Mouse (Mus musculus) intestine, embryonic 15.5 days (tissue): ENCODE measurements around the gene Gtf3a. TPM values are rescaled to one million over a fixed set of nuclear protein-coding genes. Genes with fewer than 3 reads are reported as not detected.
A peak's percentile ranks its signal among the peaks of the same experiment; 100 is the strongest.
"Not testable (repeated sequence)": the region's sequence is repeated elsewhere in the genome, so short reads cannot be mapped to it uniquely, and the experiment has no call there.

Source experiments
- ATAC-seq: fragments of 200-750 bp; cut with Nextera tagmentation; 2 replicates; pipeline ENCODE4 v1.8.0; 2017; ENCODE audit warnings: moderate TSS enrichment, moderate library complexity
- H3K27ac ChIP-seq: fragments of 300-500 bp; sonication (generic); 2 replicates; pipeline ENCODE4 v1.5.1; 2015; ENCODE audit warnings: mild to moderate bottlenecking, inconsistent platforms
- H3K27me3 ChIP-seq: fragments of 300-500 bp; sonication (generic); replicated peaks from 2 replicates; pipeline ENCODE4 v1.6.1; 2015; ENCODE audit warnings: inconsistent platforms
- H3K36me3 ChIP-seq: fragments of 300-500 bp; sonication (generic); 2 replicates; pipeline ENCODE4 v1.6.1; 2015; ENCODE audit warnings: inconsistent platforms
- H3K4me1 ChIP-seq: fragments of 300-500 bp; sonication (generic); replicated peaks from 2 replicates; pipeline ENCODE4 v1.6.1; 2015; ENCODE audit warnings: inconsistent platforms
- H3K4me2 ChIP-seq: fragments of 300-500 bp; sonication (generic); replicated peaks from 2 replicates; pipeline ENCODE4 v1.6.1; 2015; ENCODE audit warnings: mild to moderate bottlenecking, inconsistent platforms
- H3K4me3 ChIP-seq: fragments of 300-500 bp; sonication (generic); replicated peaks from 2 replicates; pipeline ENCODE4 v1.5.1; 2015; ENCODE audit warnings: inconsistent platforms
- H3K9ac ChIP-seq: fragments of 300-500 bp; sonication (generic); 2 replicates; pipeline ENCODE4 v1.6.1; 2015; ENCODE audit warnings: inconsistent platforms
- H3K9me3 ChIP-seq: fragments of 300-500 bp; sonication (generic); 2 replicates; pipeline ENCODE4 v1.6.1; 2016; ENCODE audit warnings: inconsistent platforms
- WGBS: fragments of 180-500 bp; shearing (Covaris S2); methylation state at CpG from one replicate; pipeline ENCODE4 v1.1.7; 2015; 5-methylcytosine and 5-hydroxymethylcytosine counted together
- polyA plus RNA-seq: library from polyadenylated mRNA; unstranded; fragments of >200 nt; fragmentation: Nextera tagmentation; extraction: Ambion mirVana; gene quantifications from 2 replicates; pipeline ENCODE4 v1.2.1, GENCODE M21; 2015

The Gtf3a gene
- polyA plus RNA-seq, 1 experiment from 2014 or later, result 132 TPM

DNA sequence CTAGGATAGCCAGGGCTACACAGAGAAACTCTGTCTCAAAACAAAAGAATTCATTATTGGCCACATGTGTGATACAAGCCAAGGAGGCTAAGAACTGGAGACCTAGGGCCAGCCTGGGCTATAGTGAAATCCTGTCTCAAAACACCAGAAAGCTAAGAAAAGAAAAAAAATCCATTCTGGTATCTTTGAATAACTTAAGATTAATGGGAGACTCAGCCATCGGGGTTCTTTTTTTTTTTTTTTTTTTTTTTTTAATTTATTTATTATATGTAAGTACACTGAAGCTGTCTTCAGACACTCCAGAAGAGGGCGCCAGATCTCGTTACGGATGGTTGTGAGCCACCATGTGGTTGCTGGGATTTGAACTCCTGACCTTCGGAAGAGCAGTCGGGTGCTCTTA, 31.1 kb upstream of the Gtf3a start:
- not testable (repeated sequence) for H3K9ac ChIP-seq, H3K4me3 ChIP-seq, H3K9me3 ChIP-seq, H3K27me3 ChIP-seq, H3K27ac ChIP-seq, ATAC-seq, H3K36me3 ChIP-seq, H3K4me2 ChIP-seq
- H3K4me1 ChIP-seq, result 0 out of 2 replicates have a peak, but pooled peaks cover 13% of the 10 kb centered on the region
- 82% methylated on average over 6 of the region's 6 CpGs for WGBS

DNA sequence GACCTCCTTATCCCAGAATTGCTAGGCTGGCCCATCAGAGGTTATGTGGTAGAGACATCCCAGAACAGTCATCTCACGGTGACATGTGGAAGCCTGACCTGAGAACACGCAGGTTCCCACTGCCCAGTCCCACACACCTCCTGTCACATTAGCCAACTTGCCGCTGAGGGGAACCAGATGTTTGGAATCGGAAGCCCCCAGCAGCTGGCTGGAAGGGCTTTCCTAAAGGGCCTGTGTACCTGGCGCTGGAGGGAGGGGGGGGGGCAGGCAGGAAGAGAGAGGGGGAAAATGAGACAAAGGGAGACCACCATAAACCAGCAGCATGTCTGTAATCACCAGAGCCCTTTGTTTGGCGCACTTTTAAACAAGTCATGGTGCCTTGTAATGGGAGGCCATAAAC, 28.6 kb upstream of the Gtf3a start:
- WGBS, result 18% methylated on average over 6 of the region's 6 CpGs
- no peaks in the 10 kb centered on the region for H3K36me3 ChIP-seq
- H3K4me3 ChIP-seq, result peak overlapping the region; percentile 22
- no peak overlapping the region for H3K27ac ChIP-seq
- no peak overlapping the region for H3K9ac ChIP-seq
- H3K4me2 ChIP-seq, result peak overlapping the region; percentile 64
- H3K4me1 ChIP-seq, result 0 out of 2 replicates have a peak, but pooled peaks cover 6% of the 10 kb centered on the region
- ATAC-seq, result no peak; the same call in 1 of the 2 replicates
- no peaks in the 10 kb centered on the region for H3K27me3 ChIP-seq
- H3K9me3 ChIP-seq, result no peaks in the 10 kb centered on the region

DNA sequence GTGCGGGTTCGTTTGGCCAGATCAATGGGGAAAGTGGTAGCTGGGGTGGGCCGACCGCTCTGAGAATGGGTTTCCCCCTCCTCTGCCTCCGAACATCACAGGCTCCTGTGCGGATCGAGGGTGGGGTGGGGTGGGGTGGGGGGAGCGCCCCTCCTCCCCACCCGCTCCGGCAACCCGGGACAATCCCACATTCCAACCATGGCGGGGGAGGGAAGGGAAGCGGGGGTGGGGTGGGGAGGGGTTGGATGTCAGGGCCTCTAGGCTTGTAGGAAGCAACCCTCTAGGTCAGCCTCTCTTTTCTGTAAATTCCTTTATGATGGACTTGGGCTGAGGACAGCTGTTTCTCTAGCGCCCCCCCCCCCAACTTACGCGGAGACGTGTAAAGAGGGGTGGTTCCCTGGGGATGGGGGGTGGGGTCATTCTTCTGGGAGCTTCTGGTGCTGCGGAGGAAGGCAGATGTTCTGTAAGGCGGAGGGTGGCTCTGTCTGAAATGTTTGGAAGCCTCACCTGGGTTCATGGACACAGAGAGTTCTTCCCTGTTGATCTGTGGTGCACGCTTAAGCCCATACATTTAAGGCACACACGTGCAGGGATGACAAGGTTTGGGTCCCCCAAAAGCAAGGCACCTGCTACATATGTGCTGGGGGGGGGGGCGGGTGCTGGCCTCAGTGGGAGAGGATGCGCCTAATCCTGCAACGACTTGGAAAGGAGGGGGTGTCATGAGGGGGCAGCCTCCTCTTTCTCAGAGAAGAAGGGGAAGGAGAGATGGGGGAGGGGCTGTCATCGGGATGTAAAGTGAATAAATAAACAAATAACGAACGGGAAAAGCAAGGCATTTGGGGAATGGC, 27.9 kb upstream of the Gtf3a start:
- peak; percentile 57 for ATAC-seq
- no peaks in the 10 kb centered on the region for H3K36me3 ChIP-seq
- H3K4me2 ChIP-seq, result peak overlapping the region; percentile 64
- H3K4me3 ChIP-seq, result peak overlapping the region; percentile 22
- no peak overlapping the region for H3K27ac ChIP-seq
- 0 out of 2 replicates have a peak, but pooled peaks cover 6% of the 10 kb centered on the region for H3K4me1 ChIP-seq
- H3K9ac ChIP-seq, result no peak overlapping the region
- H3K27me3 ChIP-seq, result no peaks in the 10 kb centered on the region
- 3% methylated on average over 27 of the region's 27 CpGs for WGBS
- H3K9me3 ChIP-seq, result no peaks in the 10 kb centered on the region

DNA sequence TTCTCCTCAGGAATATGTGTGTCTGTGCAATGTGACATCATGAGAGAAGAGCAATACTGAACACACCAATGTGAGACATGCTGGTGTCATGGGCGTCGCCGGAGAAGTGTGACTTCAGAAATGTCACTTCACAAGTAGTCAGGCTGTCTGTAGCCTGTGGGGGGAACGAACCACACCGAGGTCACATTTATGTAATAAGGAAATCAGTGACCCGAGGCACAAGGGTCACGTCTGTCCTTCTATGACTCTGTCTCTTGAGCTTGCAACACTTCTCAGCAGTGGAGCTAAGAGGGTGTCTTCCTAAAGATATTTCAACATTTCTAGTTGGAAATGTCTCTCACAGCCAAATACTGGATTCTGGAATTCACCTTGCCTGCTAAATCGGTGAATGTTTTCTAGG, 27.2 kb upstream of the Gtf3a start:
- Histone ChIP-seq H3K9me3 (no peaks in the 10 kb centered on the region), H3K4me3 (no peak overlapping the region), H3K36me3 (no peaks in the 10 kb centered on the region), H3K9ac (no peak overlapping the region), H3K4me1 (0 out of 2 replicates have a peak, but pooled peaks cover 6% of the 10 kb centered on the region), H3K27me3 (no peaks in the 10 kb centered on the region), H3K4me2 (no peak overlapping the region), H3K27ac (no peak overlapping the region)
- no peak for ATAC-seq
- 52% methylated on average over 8 of the region's 8 CpGs for WGBS

GRCm38 (mm10) chr5:146923547-146923946, 24.9 kb upstream of the Gtf3a start:
- H3K9ac ChIP-seq, result no peak overlapping the region
- ATAC-seq, result no peak
- no peak overlapping the region for H3K4me2 ChIP-seq
- no peak overlapping the region for H3K27ac ChIP-seq
- no peaks in the 10 kb centered on the region for H3K36me3 ChIP-seq
- 0 out of 2 replicates have a peak, but pooled peaks cover 6% of the 10 kb centered on the region for H3K4me1 ChIP-seq
- WGBS, result 49% methylated on average over 5 of the region's 5 CpGs
- no peaks in the 10 kb centered on the region for H3K9me3 ChIP-seq
- H3K27me3 ChIP-seq, result no peaks in the 10 kb centered on the region
- no peak overlapping the region for H3K4me3 ChIP-seq

- no peak overlapping the region for H3K4me2 ChIP-seq
- H3K9me3 ChIP-seq, result no peaks in the 10 kb centered on the region
- no peak overlapping the region for H3K9ac ChIP-seq
- no peak overlapping the region for H3K27ac ChIP-seq
- H3K4me3 ChIP-seq, result no peak overlapping the region
- H3K36me3 ChIP-seq, result no peaks in the 10 kb centered on the region
- H3K4me1 ChIP-seq, result no peaks in the 10 kb centered on the region
- ATAC-seq, result no peak
- no peaks in the 10 kb centered on the region for H3K27me3 ChIP-seq
- WGBS, result 86% methylated on average over 5 of the region's 5 CpGs
Measured at GRCm38 (mm10) chr5:146926673-146927072, 21.8 kb upstream of the Gtf3a start.

- 78% methylated on average over 7 of the region's 7 CpGs for WGBS
- H3K27ac ChIP-seq, result no peak overlapping the region
Measured at GRCm38 (mm10) chr5:146931422-146931821, 17.0 kb upstream of the Gtf3a start.

DNA sequence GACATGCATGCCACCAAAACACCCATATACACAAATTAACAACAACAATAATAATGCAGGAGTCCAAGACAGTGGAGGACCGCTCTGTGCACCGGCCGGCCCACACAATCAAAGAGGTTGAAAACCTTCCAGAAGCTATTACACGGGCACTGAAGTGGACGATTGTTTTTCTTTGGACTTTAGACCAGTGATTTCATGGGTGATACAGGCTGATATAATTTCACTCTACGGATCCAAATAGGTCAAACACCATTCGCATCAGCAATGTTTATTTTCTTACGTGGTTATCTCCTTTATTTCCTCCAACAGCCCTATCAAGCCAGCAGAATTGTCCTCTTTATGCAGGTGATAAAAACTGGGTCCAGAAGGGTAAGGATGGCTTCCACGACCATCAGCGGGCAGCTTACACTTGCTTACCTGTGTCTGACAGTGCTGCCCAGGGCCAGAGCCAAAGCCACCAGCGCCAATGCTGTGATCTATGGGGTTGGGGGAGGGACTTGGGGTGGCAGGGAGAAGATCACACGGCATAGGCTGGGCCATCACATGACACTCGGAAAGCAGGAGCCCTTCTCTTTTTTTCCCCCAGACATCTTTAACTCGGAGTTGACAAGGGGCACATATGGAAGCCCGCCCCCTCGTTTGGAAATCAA, 16.4 kb upstream of the Gtf3a start:
- H3K27me3 ChIP-seq, result no peaks in the 10 kb centered on the region
- H3K27ac ChIP-seq, result no peak overlapping the region
- no peak overlapping the region for H3K4me3 ChIP-seq
- peak; percentile 56 for ATAC-seq
- WGBS, result 64% methylated on average over 16 of the region's 16 CpGs
- no peak overlapping the region for H3K9ac ChIP-seq
- no peaks in the 10 kb centered on the region for H3K9me3 ChIP-seq
- H3K4me2 ChIP-seq, result no peak overlapping the region
- no peaks in the 10 kb centered on the region for H3K4me1 ChIP-seq
- H3K36me3 ChIP-seq, result no peaks in the 10 kb centered on the region

More at GRCm38 (mm10) chr5:146931422-146931821, 17.0 kb upstream of the Gtf3a start:
- ATAC-seq, result 0 out of 2 replicates have a peak, but pooled peaks have one; percentile 15
- Histone ChIP-seq H3K4me1 (no peaks in the 10 kb centered on the region), H3K27me3 (no peaks in the 10 kb centered on the region), H3K4me2 (no peak overlapping the region), H3K9me3 (no peaks in the 10 kb centered on the region), H3K36me3 (no peaks in the 10 kb centered on the region), H3K9ac (no peak overlapping the region), H3K4me3 (no peak overlapping the region)

DNA sequence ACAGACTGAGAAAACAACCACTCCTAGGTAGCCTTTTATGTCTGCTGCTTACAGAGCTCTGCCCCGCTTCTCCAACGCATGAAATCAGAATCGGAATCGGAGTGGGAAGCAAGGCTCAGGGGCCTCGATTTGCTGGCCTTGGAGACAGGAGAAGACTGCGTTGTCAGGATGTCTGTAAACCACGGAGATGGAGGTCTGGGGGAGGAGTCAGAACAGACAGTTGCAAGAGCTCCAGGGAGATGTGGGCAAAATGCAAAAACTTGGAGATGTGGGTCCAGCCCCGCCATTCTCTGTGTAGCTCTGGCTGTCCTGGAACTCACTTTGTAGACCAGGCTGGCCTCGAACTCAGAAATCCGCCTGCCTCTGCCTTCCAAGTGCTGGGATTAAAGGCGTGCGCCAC, 15.0 kb upstream of the Gtf3a start:
- no peaks in the 10 kb centered on the region for H3K4me1 ChIP-seq
- ATAC-seq, result no peak
- no peaks in the 10 kb centered on the region for H3K27me3 ChIP-seq
- WGBS, result 81% methylated on average over 12 of the region's 12 CpGs
- no peak overlapping the region for H3K4me3 ChIP-seq
- H3K36me3 ChIP-seq, result no peaks in the 10 kb centered on the region
- no peaks in the 10 kb centered on the region for H3K9me3 ChIP-seq
- no peak overlapping the region for H3K4me2 ChIP-seq
- H3K9ac ChIP-seq, result no peak overlapping the region
- no peak overlapping the region for H3K27ac ChIP-seq

- no peaks in the 10 kb centered on the region for H3K4me1 ChIP-seq
- peak; percentile 79 for ATAC-seq
- no peak overlapping the region for H3K9ac ChIP-seq
- H3K9me3 ChIP-seq, result no peaks in the 10 kb centered on the region
- H3K4me3 ChIP-seq, result no peak overlapping the region
- H3K36me3 ChIP-seq, result no peaks in the 10 kb centered on the region
- H3K27ac ChIP-seq, result peak overlapping the region; percentile 27; the same call in 1 of the 2 replicates
- WGBS, result 63% methylated on average over 32 of the region's 32 CpGs
- no peaks in the 10 kb centered on the region for H3K27me3 ChIP-seq
- peak overlapping the region; percentile 37 for H3K4me2 ChIP-seq
Measured at GRCm38 (mm10) chr5:146937541-146938503, 10.6 kb upstream of the Gtf3a start.

DNA sequence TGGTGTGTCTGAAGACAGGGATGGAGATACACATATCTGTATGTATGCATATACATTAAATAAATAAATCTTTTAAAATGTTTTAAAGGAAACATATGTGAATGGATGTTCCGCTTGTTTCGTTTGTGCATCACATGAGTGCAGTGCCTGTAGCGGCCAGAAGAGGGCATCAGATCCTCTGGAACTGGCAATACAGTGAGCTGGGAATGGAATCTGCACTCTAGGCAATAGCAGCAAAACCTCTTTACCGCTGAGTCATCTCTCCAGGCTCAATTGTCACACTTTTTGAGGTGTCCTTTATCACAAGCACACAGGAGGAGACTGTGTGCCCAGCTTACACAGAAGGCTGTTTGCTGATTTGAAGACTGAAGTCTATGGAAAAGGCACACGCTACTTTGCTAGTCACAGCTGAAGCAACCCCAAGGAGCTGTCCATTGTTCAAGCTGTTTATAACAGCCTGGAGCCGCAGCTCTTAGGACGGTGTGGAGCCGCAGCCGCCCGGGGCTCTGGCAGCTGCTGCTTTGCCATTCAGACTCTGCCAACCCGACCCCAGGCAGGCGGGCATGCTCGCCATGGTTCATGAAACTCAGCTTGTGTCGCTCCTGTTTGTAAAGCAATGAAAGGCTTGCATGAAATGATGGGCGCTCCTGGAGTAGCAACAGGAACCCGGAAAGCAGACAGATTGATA, 9.2 kb upstream of the Gtf3a start:
- H3K4me3 ChIP-seq, result no peak overlapping the region
- no peak overlapping the region for H3K4me2 ChIP-seq
- H3K36me3 ChIP-seq, result no peaks in the 10 kb centered on the region
- no peak overlapping the region for H3K9ac ChIP-seq
- no peak overlapping the region for H3K27ac ChIP-seq
- no peaks in the 10 kb centered on the region for H3K4me1 ChIP-seq
- no peak for ATAC-seq
- no peaks in the 10 kb centered on the region for H3K27me3 ChIP-seq
- 84% methylated on average over 16 of the region's 16 CpGs for WGBS
- no peaks in the 10 kb centered on the region for H3K9me3 ChIP-seq
